Mouse (Mus musculus): ENCODE results near the gene Gm10260. TPM values are rescaled to one million over a fixed set of nuclear protein-coding genes. Genes with fewer than 3 reads are reported as not detected.

Gm10260 gene
- polyA plus RNA-seq, 1 experiment from 2014 or later, result 10.3 TPM

GRCm38 (mm10) chr13:97791664-97792063 is 31.2 kb upstream of the Gm10260 start:
- DNase-seq (ENCODE audit: low spot score), result peak; percentile 33
- Histone ChIP-seq H3K4me1 (replicated peaks; ENCODE audit: insufficient read depth, low read length) (0 out of 2 replicates have a peak, but pooled peaks cover 4% of the 10 kb centered on the region), H3K36me3 (ENCODE audit: insufficient read depth, low read length) (no peaks in the 10 kb centered on the region), H3K4me3 (replicated peaks; ENCODE audit: low read depth, low read length) (no peak overlapping the region), H3K4me2 (ENCODE audit: low read length) (no peak overlapping the region), H3K9ac (ENCODE audit: low read depth, low read length) (no peak overlapping the region), H3K27ac (no peak overlapping the region), H3K27me3 (ENCODE audit: insufficient read depth, low read length) (no peaks in the 10 kb centered on the region), H3K9me3 (replicated peaks; ENCODE audit: low read length) (no peaks in the 10 kb centered on the region)
- 40% methylated on average over 6 of the region's 6 CpGs for WGBS
- ATAC-seq (replicated peaks; ENCODE audit: low FRiP score, low read depth), result no peak
- no peak for TF ChIP-seq CTCF (IDR thresholded peaks at IDR 0.05; ENCODE audit: low read depth)

GRCm38 (mm10) chr13:97789782-97790450 is 29.5 kb upstream of the Gm10260 start:
- Histone ChIP-seq H3K9ac (ENCODE audit: low read depth, low read length) (no peak overlapping the region), H3K4me2 (ENCODE audit: low read length) (no peak overlapping the region), H3K4me3 (replicated peaks; ENCODE audit: low read depth, low read length) (no peak overlapping the region), H3K27me3 (ENCODE audit: insufficient read depth, low read length) (no peaks in the 10 kb centered on the region), H3K36me3 (ENCODE audit: insufficient read depth, low read length) (no peaks in the 10 kb centered on the region), H3K4me1 (replicated peaks; ENCODE audit: insufficient read depth, low read length) (0 out of 2 replicates have a peak, but pooled peaks cover 4% of the 10 kb centered on the region), H3K27ac (no peak overlapping the region), H3K9me3 (replicated peaks; ENCODE audit: low read length) (no peaks in the 10 kb centered on the region)
- no peak for TF ChIP-seq CTCF (IDR thresholded peaks at IDR 0.05; ENCODE audit: low read depth)
- WGBS, result 46% methylated on average over 12 of the region's 12 CpGs
- ATAC-seq (replicated peaks; ENCODE audit: low FRiP score, low read depth) (no peak), DNase-seq (ENCODE audit: low spot score) (peak; percentile 76)

GRCm38 (mm10) chr13:97785167-97785835 is 24.9 kb upstream of the Gm10260 start:
- no peak overlapping the region for H3K27ac ChIP-seq
- H3K4me3 ChIP-seq (replicated peaks; ENCODE audit: low read depth, low read length), result no peak overlapping the region
- no peak for DNase-seq (ENCODE audit: low spot score)
- no peak overlapping the region for H3K9ac ChIP-seq (ENCODE audit: low read depth, low read length)
- H3K4me1 ChIP-seq (replicated peaks; ENCODE audit: insufficient read depth, low read length), result 0 out of 2 replicates have a peak, but pooled peaks cover 4% of the 10 kb centered on the region
- no peaks in the 10 kb centered on the region for H3K36me3 ChIP-seq (ENCODE audit: insufficient read depth, low read length)
- TF ChIP-seq CTCF (IDR thresholded peaks at IDR 0.05; ENCODE audit: low read depth), result no peak
- 55% methylated on average over 10 of the region's 10 CpGs for WGBS
- no peaks in the 10 kb centered on the region for H3K27me3 ChIP-seq (ENCODE audit: insufficient read depth, low read length)
- H3K9me3 ChIP-seq (replicated peaks; ENCODE audit: low read length), result no peaks in the 10 kb centered on the region
- no peak overlapping the region for H3K4me2 ChIP-seq (ENCODE audit: low read length)
- no peak for ATAC-seq (replicated peaks; ENCODE audit: low FRiP score, low read depth)

- H3K9ac ChIP-seq (ENCODE audit: low read depth, low read length), result no peak overlapping the region
- H3K9me3 ChIP-seq (replicated peaks; ENCODE audit: low read length), result no peaks in the 10 kb centered on the region
- no peak for TF ChIP-seq CTCF (IDR thresholded peaks at IDR 0.05; ENCODE audit: low read depth)
- 84% methylated on average over 8 of the region's 8 CpGs for WGBS
- H3K4me3 ChIP-seq (replicated peaks; ENCODE audit: low read depth, low read length), result no peak overlapping the region
- ATAC-seq (replicated peaks; ENCODE audit: low FRiP score, low read depth) (no peak), DNase-seq (ENCODE audit: low spot score) (no peak)
- no peak overlapping the region for H3K4me2 ChIP-seq (ENCODE audit: low read length)
- H3K27me3 ChIP-seq (ENCODE audit: insufficient read depth, low read length), result no peaks in the 10 kb centered on the region
- H3K36me3 ChIP-seq (ENCODE audit: insufficient read depth, low read length), result no peaks in the 10 kb centered on the region
- no peak overlapping the region for H3K27ac ChIP-seq
- no peaks in the 10 kb centered on the region for H3K4me1 ChIP-seq (replicated peaks; ENCODE audit: insufficient read depth, low read length)
Observed at GRCm38 (mm10) chr13:97783423-97784143, 23.2 kb upstream of the Gm10260 start.

GRCm38 (mm10) chr13:97782063-97782462 is 21.6 kb upstream of the Gm10260 start:
- Histone ChIP-seq H3K9me3 (replicated peaks; ENCODE audit: low read length) (no peaks in the 10 kb centered on the region), H3K9ac (ENCODE audit: low read depth, low read length) (no peak overlapping the region), H3K36me3 (ENCODE audit: insufficient read depth, low read length) (no peaks in the 10 kb centered on the region), H3K27ac (no peak overlapping the region), H3K4me2 (ENCODE audit: low read length) (no peak overlapping the region), H3K27me3 (ENCODE audit: insufficient read depth, low read length) (no peaks in the 10 kb centered on the region), H3K4me3 (replicated peaks; ENCODE audit: low read depth, low read length) (no peak overlapping the region), H3K4me1 (replicated peaks; ENCODE audit: insufficient read depth, low read length) (no peaks in the 10 kb centered on the region)
- TF ChIP-seq CTCF (IDR thresholded peaks at IDR 0.05; ENCODE audit: low read depth), result no peak
- no peak for ATAC-seq (replicated peaks; ENCODE audit: low FRiP score, low read depth)
- 57% methylated on average over 7 of the region's 7 CpGs for WGBS
- no peak for DNase-seq (ENCODE audit: low spot score)

GRCm38 (mm10) chr13:97781637-97782036 is 21.2 kb upstream of the Gm10260 start:
- WGBS, result 77% methylated on average over 7 of the region's 7 CpGs
- DNase-seq (ENCODE audit: low spot score), result no peak
- H3K4me2 ChIP-seq (ENCODE audit: low read length), result no peak overlapping the region
- no peaks in the 10 kb centered on the region for H3K36me3 ChIP-seq (ENCODE audit: insufficient read depth, low read length)
- no peak overlapping the region for H3K9ac ChIP-seq (ENCODE audit: low read depth, low read length)
- no peak for ATAC-seq (replicated peaks; ENCODE audit: low FRiP score, low read depth)
- H3K9me3 ChIP-seq (replicated peaks; ENCODE audit: low read length), result no peaks in the 10 kb centered on the region
- no peak overlapping the region for H3K27ac ChIP-seq
- no peak for TF ChIP-seq CTCF (IDR thresholded peaks at IDR 0.05; ENCODE audit: low read depth)
- H3K27me3 ChIP-seq (ENCODE audit: insufficient read depth, low read length), result no peaks in the 10 kb centered on the region
- H3K4me1 ChIP-seq (replicated peaks; ENCODE audit: insufficient read depth, low read length), result no peaks in the 10 kb centered on the region
- no peak overlapping the region for H3K4me3 ChIP-seq (replicated peaks; ENCODE audit: low read depth, low read length)

All from kidney, postnatal 0 days (tissue).